Mouse (Mus musculus): ENCODE results near the gene Alad.

DNA sequence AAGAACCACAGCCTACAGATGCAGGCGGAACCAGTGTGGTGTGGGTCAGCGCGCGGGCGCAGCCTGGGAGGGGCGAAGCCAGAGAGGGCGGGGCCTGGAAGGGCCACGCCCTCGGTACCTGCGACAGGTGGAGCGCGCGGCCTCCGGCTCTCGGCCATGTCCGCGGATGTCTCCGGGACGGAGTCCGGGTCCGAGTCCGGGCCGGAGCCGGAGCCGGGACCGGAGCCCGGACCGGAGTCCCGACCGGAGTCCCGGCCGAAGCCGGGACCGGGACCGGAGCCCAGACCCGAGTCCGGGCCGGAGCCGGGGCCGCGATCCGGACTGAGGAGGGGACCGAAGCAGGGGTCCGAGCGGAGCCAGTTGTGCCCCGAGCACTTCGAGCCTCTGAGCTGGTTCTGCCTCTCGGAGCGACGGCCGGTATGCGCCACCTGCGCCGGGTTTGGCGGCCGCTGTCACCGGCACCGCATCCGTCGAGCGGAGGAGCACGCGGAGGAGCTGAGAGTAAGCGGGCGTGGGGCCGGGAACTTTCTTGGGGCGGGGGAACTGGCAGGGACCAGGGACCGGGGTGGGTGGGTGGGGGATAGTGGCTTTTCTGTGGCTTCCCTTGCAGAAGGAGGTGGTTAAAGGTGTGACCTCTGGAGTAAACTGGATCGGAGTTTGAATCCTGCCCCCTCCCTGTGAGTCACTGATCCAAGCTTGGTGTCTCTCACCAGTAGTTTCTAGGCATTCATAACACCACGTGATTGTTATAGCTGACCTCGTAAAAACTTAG is 39.6 kb downstream of the Alad start, which contains the start of gene Bspry:
- no peak for TF ChIP-seq EP300 (IDR thresholded peaks at IDR 0.05; ENCODE audit: low read depth)
- TF ChIP-seq CTCF (IDR thresholded peaks at IDR 0.05; ENCODE audit: low read depth): no peak
